Mouse (Mus musculus): ENCODE data around the gene Trank1. TPM values are rescaled to one million over a fixed set of nuclear protein-coding genes. Genes with fewer than 3 reads are reported as not detected.
A peak's percentile ranks its signal among the peaks of the same experiment; 100 is the strongest.

The Trank1 gene
- polyA plus RNA-seq, 1 experiment from 2014 or later, result 1.7 TPM

DNA sequence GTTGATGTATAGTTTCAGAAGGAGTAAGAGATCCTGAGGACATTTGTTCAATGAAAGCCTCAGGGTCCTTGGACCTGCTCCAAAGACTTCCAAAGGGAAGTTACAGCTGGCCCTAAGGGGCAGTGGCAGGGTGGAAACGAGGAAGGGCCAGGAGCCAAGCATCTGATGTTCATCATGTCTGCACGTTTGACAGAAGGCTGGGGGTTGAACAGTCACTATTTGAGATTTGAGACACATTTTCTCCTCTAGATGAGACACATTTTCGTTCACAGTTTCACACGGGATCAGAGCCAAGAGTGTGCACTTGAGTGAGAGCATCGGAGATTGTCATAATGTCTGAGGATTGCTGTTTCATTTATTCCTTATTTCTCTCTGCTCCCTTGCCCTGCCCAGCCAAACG is 96.5 kb downstream of the Trank1 start:
- H3K4me2 ChIP-seq (replicated peaks), result no peak overlapping the region
- no peaks in the 10 kb centered on the region for H3K4me1 ChIP-seq
- no peaks in the 10 kb centered on the region for H3K27me3 ChIP-seq
- ATAC-seq (ENCODE audit: low FRiP score, low read depth), result no peak
- no peak overlapping the region for H3K9ac ChIP-seq (replicated peaks)
- H3K4me3 ChIP-seq, result no peak overlapping the region
- no peaks in the 10 kb centered on the region for H3K36me3 ChIP-seq
- no peaks in the 10 kb centered on the region for H3K9me3 ChIP-seq
- WGBS, result 83% methylated on average over 6 of the region's 6 CpGs
- H3K27ac ChIP-seq (replicated peaks), result no peak overlapping the region

DNA sequence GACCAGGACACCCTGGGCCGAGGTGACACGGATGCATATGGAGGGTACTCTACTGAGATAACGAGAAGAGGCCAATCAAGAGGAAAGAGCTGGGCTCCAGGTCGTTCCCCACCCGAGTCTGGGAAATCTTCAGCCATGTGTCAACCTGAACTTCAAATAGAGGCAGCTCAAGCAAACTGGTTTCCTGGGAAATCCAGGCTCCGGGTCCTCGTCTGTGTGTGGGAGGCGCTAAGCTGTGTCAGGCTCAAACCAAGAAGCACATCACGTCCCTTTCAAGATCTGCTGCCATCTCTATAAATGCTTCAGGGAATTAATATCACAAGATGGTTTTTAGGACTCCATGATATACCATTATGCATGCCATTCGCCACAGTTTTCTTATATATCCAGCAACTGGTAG is 96.9 kb downstream of the Trank1 start:
- no peak for ATAC-seq (ENCODE audit: low FRiP score, low read depth)
- Histone ChIP-seq H3K4me1 (no peaks in the 10 kb centered on the region), H3K9ac (replicated peaks) (no peak overlapping the region), H3K4me3 (no peak overlapping the region), H3K27ac (replicated peaks) (no peak overlapping the region), H3K36me3 (no peaks in the 10 kb centered on the region), H3K27me3 (no peaks in the 10 kb centered on the region), H3K9me3 (no peaks in the 10 kb centered on the region), H3K4me2 (replicated peaks) (no peak overlapping the region)
- WGBS, result 89% methylated on average over 10 of the region's 10 CpGs

DNA sequence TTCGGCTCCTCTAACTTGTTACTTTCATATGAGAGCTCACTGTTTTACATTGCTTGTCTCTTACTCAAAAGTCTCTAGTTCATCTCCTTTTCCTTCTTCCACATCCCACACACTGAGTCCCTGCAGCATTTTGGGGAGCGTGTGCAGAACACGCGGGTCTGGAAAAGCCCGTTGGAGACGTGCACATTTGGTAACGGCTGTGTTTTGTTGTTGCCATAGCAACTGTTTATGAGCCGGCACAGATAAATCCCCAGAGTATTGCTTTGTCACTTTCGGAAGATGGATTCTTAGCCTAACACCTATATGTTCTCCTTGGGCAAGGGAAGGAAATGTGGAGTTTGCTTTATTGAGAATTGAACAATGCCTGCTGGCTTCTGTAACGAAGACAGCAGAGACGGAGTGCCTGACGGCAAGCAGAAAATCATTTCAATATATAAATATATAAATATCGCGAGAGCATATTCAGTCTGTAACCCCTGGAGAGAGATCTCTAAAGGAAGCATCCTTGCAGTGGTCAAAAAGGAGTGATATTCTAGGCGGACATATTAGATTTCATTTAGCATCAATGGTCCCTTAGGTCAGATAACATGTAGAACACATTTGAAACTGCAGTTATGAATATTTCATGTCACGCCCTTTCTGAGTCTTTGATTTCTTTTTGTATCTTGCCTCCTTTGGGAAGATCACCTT is 101.1 kb downstream of the Trank1 start:
- Histone ChIP-seq H3K9ac (replicated peaks) (no peak overlapping the region), H3K27me3 (no peaks in the 10 kb centered on the region), H3K4me2 (replicated peaks) (0 out of 2 replicates have a peak overlapping the region, but pooled peaks have one; percentile 5), H3K9me3 (no peaks in the 10 kb centered on the region), H3K4me1 (no peaks in the 10 kb centered on the region), H3K36me3 (no peaks in the 10 kb centered on the region), H3K27ac (replicated peaks) (0 out of 2 replicates have a peak overlapping the region, but pooled peaks have one; percentile 15), H3K4me3 (no peak overlapping the region)
- WGBS, result 70% methylated on average over 16 of the region's 16 CpGs
- no peak; the same call in 1 of the 2 replicates for ATAC-seq (ENCODE audit: low FRiP score, low read depth)

DNA sequence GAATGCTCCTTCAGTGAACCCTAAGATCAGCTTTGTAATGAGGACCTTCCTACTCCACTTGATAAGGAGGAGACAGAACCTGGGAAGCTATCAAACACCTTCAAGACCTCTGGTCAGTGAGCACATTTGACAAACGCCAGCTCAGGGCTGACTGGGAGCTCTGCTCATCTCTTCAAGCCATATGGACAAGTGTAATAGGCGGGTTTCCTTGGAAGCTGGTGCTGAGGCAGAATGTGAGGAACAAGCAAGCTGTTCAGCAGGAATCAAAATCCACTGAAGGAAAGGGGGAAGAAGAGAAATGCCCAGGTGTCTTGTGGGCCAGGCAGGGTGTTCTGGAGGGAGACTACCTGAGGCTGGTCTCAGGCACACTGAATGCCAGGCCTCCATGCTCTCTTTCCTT is 110.3 kb downstream of the Trank1 start:
- WGBS, result 69% methylated on average over 2 of the region's 2 CpGs
- no peak overlapping the region for H3K27ac ChIP-seq (replicated peaks)
- H3K4me3 ChIP-seq, result no peak overlapping the region
- no peak for ATAC-seq (ENCODE audit: low FRiP score, low read depth)
- peaks cover 8% of the 10 kb centered on the region for H3K4me1 ChIP-seq
- H3K9ac ChIP-seq (replicated peaks), result no peak overlapping the region
- H3K27me3 ChIP-seq, result no peaks in the 10 kb centered on the region
- no peak overlapping the region for H3K4me2 ChIP-seq (replicated peaks)
- H3K9me3 ChIP-seq, result no peaks in the 10 kb centered on the region
- no peaks in the 10 kb centered on the region for H3K36me3 ChIP-seq

DNA sequence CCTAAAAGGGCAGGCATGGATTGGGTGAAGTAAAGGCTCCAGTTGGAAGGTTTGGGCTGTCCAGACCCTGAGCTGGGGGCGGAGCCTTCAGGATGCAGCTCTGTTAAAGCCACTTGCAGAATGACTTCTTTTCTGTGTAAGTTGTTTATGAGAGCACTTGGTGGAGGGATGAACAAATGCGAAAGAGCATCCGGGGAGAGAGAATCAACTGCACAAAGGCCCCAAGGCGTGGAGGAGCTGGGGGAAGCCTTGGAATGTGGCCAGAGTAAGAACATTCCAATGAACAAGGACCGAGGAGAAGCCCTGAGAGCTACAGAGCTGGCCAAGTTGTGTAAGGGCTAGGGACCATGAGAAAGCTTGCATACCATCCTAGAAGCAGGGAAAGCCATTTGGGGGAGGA is 111.0 kb downstream of the Trank1 start:
- no peak overlapping the region for H3K9ac ChIP-seq (replicated peaks)
- H3K4me1 ChIP-seq, result peaks cover 8% of the 10 kb centered on the region
- no peaks in the 10 kb centered on the region for H3K27me3 ChIP-seq
- H3K36me3 ChIP-seq, result no peaks in the 10 kb centered on the region
- H3K4me2 ChIP-seq (replicated peaks), result no peak overlapping the region
- ATAC-seq (ENCODE audit: low FRiP score, low read depth), result no peak
- H3K9me3 ChIP-seq, result no peaks in the 10 kb centered on the region
- WGBS, result 76% methylated on average over 5 of the region's 5 CpGs
- H3K27ac ChIP-seq (replicated peaks), result no peak overlapping the region
- H3K4me3 ChIP-seq, result no peak overlapping the region

DNA sequence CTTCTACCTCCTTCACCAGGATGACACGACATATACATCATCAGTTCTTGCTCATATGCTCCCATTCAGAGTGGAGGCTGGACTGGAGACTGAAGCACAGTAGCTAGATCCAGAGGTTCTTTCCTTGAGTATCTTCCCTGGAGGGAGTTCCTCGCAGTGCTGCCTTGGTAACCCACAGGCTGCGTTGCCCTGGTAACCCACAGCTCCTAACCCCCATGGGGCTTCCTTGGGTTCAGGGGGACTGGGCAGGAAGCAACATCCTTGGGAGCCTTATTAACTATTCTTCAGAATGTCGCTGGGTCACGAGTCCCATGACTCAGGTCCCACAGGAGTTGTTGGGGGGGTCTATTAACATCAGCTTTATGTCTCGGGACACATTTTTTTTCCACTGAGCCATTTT is 113.6 kb downstream of the Trank1 start:
- no peaks in the 10 kb centered on the region for H3K36me3 ChIP-seq
- peaks cover 8% of the 10 kb centered on the region for H3K4me1 ChIP-seq
- 46% methylated on average over 6 of the region's 6 CpGs for WGBS
- no peak overlapping the region for H3K4me3 ChIP-seq
- no peak for ATAC-seq (ENCODE audit: low FRiP score, low read depth)
- H3K4me2 ChIP-seq (replicated peaks), result no peak overlapping the region
- H3K27me3 ChIP-seq, result no peaks in the 10 kb centered on the region
- no peak overlapping the region for H3K27ac ChIP-seq (replicated peaks)
- no peaks in the 10 kb centered on the region for H3K9me3 ChIP-seq
- H3K9ac ChIP-seq (replicated peaks), result no peak overlapping the region

DNA sequence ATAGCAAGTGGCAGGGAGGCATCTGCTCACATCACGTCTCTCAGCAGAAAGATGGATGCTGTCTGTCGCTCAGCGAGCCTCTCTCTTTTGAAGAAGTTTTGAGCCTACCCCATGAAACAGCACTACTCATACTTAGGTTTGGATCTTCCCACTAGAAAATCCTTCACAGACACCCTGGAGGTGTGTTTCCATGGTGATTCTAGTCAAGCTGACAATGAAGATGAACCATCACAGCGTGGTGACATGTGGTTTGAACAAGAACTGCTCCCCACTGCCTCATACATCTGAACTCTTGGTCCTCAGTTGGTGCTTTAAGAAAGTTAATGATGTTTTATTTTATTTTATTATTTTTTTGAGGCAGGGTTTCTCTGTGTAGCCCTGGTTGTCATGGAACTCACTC is 114.4 kb downstream of the Trank1 start:
- Histone ChIP-seq H3K4me1 (peaks cover 8% of the 10 kb centered on the region), H3K9ac (replicated peaks) (no peak overlapping the region), H3K9me3 (no peaks in the 10 kb centered on the region), H3K27me3 (no peaks in the 10 kb centered on the region), H3K4me2 (replicated peaks) (no peak overlapping the region), H3K27ac (replicated peaks) (no peak overlapping the region), H3K4me3 (no peak overlapping the region), H3K36me3 (no peaks in the 10 kb centered on the region)
- no peak for ATAC-seq (ENCODE audit: low FRiP score, low read depth)
- WGBS, result 81% methylated on average over 4 of the region's 4 CpGs

DNA sequence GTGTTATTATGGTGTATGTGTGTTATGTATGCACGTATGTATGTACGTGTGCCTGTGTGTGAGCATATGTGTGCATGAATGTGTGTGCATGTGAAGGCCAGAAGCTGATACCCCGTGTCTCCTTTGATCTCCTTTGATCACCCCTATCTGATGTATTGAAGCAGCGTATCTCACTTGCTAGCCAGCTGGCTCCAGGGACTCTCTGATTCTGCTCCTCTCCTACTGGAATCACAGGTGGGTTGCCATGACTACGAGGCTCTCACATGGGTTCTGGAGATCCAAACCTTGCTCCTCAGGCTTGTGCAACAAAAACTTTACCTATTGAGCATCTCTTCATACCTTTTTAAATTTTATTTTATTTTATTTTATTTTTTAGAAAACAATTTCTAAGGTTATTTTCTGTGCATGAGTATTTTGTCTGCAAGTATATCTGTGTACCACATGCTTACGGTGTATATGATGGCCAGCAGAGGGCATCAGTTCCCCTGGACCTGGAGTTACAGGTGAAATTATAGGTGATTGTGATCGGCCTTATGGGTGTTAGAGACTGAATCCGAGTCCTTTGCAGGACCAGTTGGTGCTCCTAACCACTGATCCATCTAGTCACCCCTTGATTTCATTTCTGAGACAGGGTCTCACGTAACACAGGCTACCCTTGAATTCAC is 116.5 kb downstream of the Trank1 start:
- no peak for ATAC-seq (ENCODE audit: low FRiP score, low read depth)

DNA sequence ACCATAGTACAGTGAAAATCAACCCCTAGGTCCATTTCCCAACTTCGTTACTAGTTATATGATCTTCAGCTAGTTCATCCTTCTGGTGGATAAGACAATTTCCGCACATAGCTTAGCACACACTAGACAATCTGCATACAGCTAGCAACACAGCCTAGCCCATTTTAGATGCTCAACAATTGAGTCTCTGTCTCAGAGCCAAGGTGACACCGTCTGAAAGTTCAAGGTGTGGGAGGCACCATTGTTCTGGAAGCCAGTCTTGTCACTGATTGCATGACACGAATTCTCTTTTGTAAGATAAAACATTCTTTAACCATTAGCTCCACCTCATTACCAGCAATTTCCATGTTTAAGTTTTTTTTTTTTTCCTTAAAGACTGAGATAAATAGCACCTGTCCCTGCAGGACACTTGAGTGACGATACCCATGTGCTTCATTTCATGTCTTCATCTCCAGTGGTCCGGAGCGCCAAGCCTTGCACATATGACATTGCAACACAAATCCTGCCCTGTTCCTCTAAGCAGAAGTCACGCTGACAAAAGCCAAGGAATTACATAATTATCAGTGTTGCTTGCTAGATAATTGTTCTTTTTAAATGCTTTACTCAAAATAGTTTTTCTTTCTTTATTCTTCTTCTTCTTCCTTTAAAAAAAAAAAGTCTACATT is 117.3 kb downstream of the Trank1 start:
- 87% methylated on average over 8 of the region's 8 CpGs for WGBS
- H3K27ac ChIP-seq (replicated peaks), result no peak overlapping the region

More for the DNA sequence above, 116.5 kb downstream of the Trank1 start:
- no peaks in the 10 kb centered on the region for H3K27me3 ChIP-seq
- H3K4me3 ChIP-seq, result no peak overlapping the region
- no peak overlapping the region for H3K27ac ChIP-seq (replicated peaks)
- no peak overlapping the region for H3K4me2 ChIP-seq (replicated peaks)
- peaks cover 8% of the 10 kb centered on the region for H3K4me1 ChIP-seq
- WGBS, result 86% methylated on average over 9 of the region's 9 CpGs
- H3K9ac ChIP-seq (replicated peaks), result no peak overlapping the region
- no peaks in the 10 kb centered on the region for H3K9me3 ChIP-seq
- H3K36me3 ChIP-seq, result no peaks in the 10 kb centered on the region

DNA sequence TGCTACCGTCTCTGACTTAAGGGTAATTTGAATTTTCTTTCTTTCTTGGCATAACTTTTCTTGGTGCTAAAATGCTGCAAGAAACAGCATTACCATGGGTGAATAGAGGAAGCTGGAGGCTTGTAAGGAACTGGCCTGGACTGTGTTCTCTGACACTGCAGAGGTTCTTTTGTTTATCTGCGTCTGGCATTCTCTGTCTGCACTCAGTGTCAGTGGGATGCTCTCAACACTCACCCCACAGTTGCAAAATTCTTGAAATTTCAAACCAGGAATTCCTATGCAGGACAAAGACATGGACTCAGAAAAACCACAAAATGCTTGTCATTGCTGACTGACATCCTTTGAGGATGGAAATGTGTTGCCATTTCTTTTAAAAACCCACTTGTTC is 117.8 kb downstream of the Trank1 start:
- no peak overlapping the region for H3K4me3 ChIP-seq
- peaks cover 8% of the 10 kb centered on the region for H3K4me1 ChIP-seq
- H3K36me3 ChIP-seq, result no peaks in the 10 kb centered on the region
- H3K27me3 ChIP-seq, result no peaks in the 10 kb centered on the region
- no peaks in the 10 kb centered on the region for H3K9me3 ChIP-seq
- no peak for ATAC-seq (ENCODE audit: low FRiP score, low read depth)
- WGBS, result 55% methylated on average over 2 of the region's 2 CpGs
- no peak overlapping the region for H3K4me2 ChIP-seq (replicated peaks)
- H3K9ac ChIP-seq (replicated peaks), result no peak overlapping the region
- no peak overlapping the region for H3K27ac ChIP-seq (replicated peaks)

More for the DNA sequence above, 117.3 kb downstream of the Trank1 start:
- H3K27me3 ChIP-seq, result no peaks in the 10 kb centered on the region
- peaks cover 8% of the 10 kb centered on the region for H3K4me1 ChIP-seq
- no peak overlapping the region for H3K4me2 ChIP-seq (replicated peaks)
- no peaks in the 10 kb centered on the region for H3K9me3 ChIP-seq
- H3K4me3 ChIP-seq, result no peak overlapping the region
- ATAC-seq (ENCODE audit: low FRiP score, low read depth), result no peak
- no peaks in the 10 kb centered on the region for H3K36me3 ChIP-seq
- no peak overlapping the region for H3K9ac ChIP-seq (replicated peaks)

DNA sequence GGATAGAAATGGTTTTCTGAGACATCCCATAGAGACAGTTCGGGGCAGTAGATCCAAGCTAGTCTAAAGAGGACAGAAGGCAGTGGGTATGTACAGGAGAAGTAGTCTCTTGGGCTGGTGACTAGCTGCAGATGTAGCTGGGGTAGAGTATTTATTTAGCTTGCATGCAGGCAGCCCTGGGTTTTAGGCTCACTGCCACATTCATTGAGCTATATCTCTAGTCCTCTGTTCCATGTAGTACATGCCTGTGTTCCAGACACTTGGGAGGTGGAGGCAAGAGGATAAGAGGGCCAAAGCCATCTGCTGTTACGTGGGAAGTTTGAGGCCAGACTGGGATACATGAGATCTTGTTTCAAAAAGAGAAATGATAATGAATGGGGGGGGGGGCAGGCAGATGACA is 123.9 kb downstream of the Trank1 start:
- no peak overlapping the region for H3K4me3 ChIP-seq
- no peak for ATAC-seq (ENCODE audit: low FRiP score, low read depth)
- peaks cover 31% of the 10 kb centered on the region for H3K27me3 ChIP-seq
- H3K9me3 ChIP-seq, result no peaks in the 10 kb centered on the region
- H3K27ac ChIP-seq (replicated peaks), result no peak overlapping the region
- no peak overlapping the region for H3K9ac ChIP-seq (replicated peaks)
- H3K4me1 ChIP-seq, result peaks cover 8% of the 10 kb centered on the region
- H3K36me3 ChIP-seq, result no peaks in the 10 kb centered on the region
- 86% methylated on average over 2 of the region's 2 CpGs for WGBS
- H3K4me2 ChIP-seq (replicated peaks), result no peak overlapping the region
